Mouse (Mus musculus): ENCODE results near the gene Rhox2f.
"Not testable (repeated sequence)": the region's sequence is repeated elsewhere in the genome, so short reads cannot be mapped to it uniquely, and the experiment has no call there.

- not testable (repeated sequence) for TF ChIP-seq CHD2 (IDR thresholded peaks at IDR 0.05; ENCODE audit: low read depth, low read length); HCFC1 (IDR thresholded peaks at IDR 0.05; ENCODE audit: borderline replicate concordance, insufficient read depth, low read length); MAFK (IDR thresholded peaks at IDR 0.05; ENCODE audit: insufficient read depth, low read depth, low read length); ZC3H11A (IDR thresholded peaks at IDR 0.05; ENCODE audit: borderline replicate concordance, low read depth, low read length)
Observed at GRCm38 (mm10) chrX:37571105-37571504, at the start of gene Rhox2f.
